Mouse (Mus musculus) layer of hippocampus, adult 8-10 months (tissue): ENCODE results near the gene Mical2. TPM values are rescaled to one million over a fixed set of nuclear protein-coding genes. Genes with fewer than 3 reads are reported as not detected.

Source experiments
- DNase-seq, 2 experiments: peaks; one replicate each; pipeline ENCODE4 v3.0.0; 2022; ENCODE audit warnings: low spot score in 2 of 2
- total RNA-seq, 4 experiments: library from RNA; stranded (reverse); gene quantifications; 2 replicates each; pipeline ENCODE4 v1.2.4; 2022

The Mical2 gene
- total RNA-seq, 4 experiments from 2014 or later: 538 to 639 (median 590) TPM

GRCm38 (mm10) chr7:112397786-112398185 is 172.1 kb downstream of the Mical2 start:
- no peak for DNase-seq

DNA sequence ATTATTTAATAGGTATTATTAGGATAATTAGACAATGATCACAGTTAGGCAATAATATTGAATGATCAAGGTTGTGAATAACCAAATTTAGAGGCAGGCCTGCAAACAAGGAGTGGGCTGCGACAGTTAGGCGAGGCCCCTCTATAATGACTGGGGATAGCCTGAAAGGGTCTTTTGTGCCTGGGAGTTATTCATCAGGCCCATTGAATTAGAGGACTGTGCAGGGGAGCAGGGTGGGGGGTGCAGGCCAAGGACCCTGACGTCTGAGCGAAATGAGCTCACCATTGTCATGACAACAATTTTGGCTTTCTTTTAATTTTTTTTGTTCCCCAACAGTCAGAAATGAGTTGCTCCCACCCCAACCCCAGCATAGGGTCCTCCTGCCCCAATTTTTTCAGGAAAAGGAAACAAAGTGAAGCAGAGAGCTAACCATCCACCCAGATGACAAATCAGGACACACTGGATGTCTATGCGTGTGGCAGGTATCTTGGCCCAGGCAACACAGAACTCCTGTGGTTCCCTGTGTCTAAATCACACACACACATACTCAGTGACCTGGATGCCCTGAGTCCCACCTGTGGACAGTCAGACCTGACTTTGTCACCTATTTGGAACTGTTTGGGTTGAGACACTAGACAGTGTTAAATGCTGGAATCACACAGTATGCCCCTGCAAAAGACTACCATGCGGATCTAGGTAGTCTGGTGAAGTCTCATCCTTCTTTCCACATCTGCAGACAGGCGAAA is 173.9 kb downstream of the Mical2 start:
- no peak for DNase-seq

GRCm38 (mm10) chr7:112400175-112400574 is 174.5 kb downstream of the Mical2 start:
- peak; percentile 43 to 72 for DNase-seq

GRCm38 (mm10) chr7:112405061-112405460 is 179.4 kb downstream of the Mical2 start:
- DNase-seq: no peak

- peak; percentile 24 to 33 for DNase-seq
Observed at GRCm38 (mm10) chr7:112405578-112405977, 179.9 kb downstream of the Mical2 start.

- peak; percentile 21 to 69 for DNase-seq
Observed at GRCm38 (mm10) chr7:112407597-112407996, 181.9 kb downstream of the Mical2 start.

DNA sequence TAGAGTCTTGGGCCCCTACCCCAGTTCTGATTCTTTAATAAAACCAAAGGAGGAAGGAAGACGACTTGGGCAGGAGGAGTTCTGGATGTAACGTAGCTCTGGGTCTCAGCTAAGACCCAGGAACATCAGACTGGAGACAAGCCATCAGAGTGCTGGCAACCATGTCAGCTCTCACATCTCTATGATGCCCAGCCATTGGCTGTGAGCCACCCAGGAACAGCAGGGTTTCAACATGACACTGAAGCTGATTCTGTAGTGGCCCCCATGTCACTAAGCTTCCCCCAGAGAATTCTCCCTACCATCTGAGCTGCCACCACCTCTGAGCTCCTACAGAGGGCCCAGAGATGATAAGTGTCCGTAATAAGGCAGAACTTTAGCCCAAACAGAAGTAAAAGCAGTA is 184.3 kb downstream of the Mical2 start:
- DNase-seq: no peak

DNA sequence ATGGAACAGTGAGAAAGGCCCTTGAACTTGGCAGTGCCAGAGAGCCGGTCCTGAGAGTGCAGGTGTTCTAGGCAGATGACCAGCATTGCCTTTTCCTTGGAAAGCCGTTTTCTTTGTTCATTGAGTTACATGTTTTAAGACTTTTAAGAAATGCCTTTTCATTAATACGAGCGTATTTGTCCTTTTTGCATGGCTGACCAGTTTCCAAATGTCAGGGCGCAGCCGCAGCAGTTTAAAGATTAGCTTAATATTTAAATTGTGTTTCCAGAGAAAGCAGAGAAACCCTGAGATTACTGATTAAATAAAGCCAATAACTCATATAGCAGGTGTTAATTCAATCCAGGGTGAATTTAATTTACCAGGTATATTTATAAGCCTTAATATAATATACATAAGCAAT is 187.6 kb downstream of the Mical2 start:
- no peak for DNase-seq

DNA sequence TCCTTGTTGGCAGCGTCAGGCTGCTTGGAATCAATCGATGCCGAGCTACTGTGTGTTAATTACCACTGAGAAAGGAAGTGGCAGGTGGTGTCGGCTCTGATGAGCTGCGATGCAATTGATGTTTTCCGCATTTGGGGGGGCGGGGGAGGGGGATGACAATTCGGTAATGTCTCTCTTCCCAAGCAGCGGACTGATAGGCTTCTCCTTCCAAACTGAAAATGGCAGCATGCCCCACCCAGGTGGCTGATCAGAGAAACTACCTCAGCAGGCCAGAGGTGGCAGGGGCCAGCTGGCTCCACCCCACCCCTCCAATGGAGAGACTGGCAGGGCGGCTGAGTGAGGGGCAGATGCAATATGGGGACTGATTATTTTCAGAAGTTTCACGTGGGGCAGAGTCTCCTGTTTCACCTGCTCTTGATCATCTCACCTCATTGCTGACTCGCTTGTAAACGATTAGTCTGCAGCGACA is 190.4 kb downstream of the Mical2 start:
- no peak for DNase-seq

DNA sequence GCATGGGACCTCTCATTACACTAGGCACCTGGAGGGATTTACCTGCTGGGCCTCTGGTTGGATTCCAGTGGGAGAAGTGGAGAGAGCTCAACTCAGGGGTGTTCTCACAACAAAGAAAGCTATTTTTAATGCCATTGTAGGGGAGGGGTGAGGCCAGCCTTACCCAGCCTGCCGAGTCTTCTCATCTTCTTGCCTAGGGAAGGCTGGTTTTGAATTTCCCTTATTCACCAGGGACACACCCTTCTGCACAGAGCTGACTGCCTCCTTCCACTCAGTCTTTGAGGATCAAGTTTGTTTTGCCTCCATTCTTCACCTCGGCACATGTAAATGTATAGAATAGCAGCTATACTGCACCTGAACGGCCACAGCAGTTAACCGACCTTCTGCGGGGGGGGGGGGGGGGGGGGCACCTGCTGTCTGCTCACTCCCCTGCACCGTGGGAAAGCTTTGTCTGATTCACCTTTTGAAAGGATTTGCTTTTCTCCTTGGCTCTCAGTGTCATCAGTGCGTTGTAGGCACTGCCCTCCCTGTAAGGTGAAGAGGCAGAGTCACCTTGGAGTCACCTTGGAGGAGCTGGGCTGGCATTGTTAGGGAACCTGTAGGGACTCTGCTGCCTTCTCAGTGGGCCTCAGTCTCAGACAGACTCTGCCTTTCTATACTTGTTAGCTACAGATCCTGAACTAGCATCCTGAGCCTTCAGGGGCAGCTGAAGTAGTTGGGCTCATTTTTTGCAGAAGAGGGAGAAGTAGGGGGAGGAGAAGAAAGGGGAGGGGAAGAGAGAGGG is 191.3 kb downstream of the Mical2 start:
- DNase-seq: no peak

GRCm38 (mm10) chr7:112417598-112417997 is 191.9 kb downstream of the Mical2 start:
- no peak for DNase-seq

- no peak for DNase-seq
Observed at GRCm38 (mm10) chr7:112423438-112423837, 197.8 kb downstream of the Mical2 start.

DNA sequence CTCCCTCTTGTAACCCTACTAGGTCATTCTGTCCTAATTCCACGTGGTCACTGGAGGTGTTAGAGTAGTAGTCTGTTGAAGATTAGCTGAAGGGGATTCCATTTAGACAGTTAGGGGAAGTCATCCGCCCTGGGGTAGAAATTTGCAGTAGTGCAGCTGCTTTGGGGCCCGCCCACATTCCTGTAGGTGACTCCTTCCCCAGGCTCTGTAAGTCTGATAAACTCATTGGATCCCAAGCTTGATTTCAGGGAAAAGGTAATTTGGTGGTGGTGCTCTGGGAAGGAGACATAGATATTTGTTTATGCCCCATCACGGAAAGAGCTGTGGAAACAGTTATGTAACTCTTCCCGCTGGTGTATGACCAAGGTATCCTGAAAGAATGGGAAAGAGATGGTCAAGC is 201.2 kb downstream of the Mical2 start:
- no peak for DNase-seq

- DNase-seq: peak; percentile 21 to 40
Observed at GRCm38 (mm10) chr7:112427357-112428157, 201.9 kb downstream of the Mical2 start, which contains the start of gene Parva. TSS of gene Parva (plus strand) at chr7:112427505.

- peak; percentile 50 to 60 for DNase-seq
Observed at GRCm38 (mm10) chr7:112428158-112428535, 202.5 kb downstream of the Mical2 start.

DNA sequence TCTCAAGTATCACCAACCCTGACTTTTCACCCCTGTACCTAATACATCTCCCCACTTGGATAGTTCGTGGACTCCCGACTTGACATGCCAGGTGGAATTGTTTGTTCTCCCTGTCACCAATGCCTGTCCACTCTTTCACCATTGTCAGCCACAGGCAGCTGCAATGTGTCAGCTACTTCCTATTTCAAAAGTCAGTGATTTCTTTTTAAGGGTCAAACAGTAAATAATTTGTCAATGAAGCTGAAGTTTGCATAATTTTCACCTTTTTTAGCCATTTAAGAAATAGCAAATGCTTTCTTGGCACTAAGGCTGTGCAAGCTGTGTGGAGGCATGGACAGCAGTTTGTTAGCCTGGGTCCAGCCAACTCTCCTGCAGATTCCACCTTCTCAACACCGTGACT is 214.2 kb downstream of the Mical2 start:
- no peak for DNase-seq

- no peak for DNase-seq
Observed at GRCm38 (mm10) chr7:112444152-112444984, 218.7 kb downstream of the Mical2 start.

DNA sequence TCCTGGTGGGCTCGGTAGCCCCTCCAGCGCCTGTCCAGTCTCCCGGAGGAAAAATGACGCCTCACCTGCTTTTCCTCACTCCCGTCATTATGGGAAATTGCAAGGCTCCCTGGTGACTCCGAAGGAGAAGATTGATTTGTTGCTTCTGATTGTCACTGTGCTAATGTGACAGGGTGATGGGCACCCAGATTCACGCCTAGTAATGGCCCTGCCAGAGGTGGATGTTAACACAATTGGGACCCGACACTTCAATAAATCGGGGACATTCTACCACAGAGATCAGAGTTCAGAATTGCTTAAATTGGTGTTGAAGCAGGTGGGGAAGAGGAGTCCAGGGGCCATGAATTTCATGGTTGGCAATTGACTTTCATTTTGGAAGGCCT is 219.3 kb downstream of the Mical2 start:
- no peak for DNase-seq

- no peak for DNase-seq
Observed at GRCm38 (mm10) chr7:112446498-112446897, 220.8 kb downstream of the Mical2 start.

DNA sequence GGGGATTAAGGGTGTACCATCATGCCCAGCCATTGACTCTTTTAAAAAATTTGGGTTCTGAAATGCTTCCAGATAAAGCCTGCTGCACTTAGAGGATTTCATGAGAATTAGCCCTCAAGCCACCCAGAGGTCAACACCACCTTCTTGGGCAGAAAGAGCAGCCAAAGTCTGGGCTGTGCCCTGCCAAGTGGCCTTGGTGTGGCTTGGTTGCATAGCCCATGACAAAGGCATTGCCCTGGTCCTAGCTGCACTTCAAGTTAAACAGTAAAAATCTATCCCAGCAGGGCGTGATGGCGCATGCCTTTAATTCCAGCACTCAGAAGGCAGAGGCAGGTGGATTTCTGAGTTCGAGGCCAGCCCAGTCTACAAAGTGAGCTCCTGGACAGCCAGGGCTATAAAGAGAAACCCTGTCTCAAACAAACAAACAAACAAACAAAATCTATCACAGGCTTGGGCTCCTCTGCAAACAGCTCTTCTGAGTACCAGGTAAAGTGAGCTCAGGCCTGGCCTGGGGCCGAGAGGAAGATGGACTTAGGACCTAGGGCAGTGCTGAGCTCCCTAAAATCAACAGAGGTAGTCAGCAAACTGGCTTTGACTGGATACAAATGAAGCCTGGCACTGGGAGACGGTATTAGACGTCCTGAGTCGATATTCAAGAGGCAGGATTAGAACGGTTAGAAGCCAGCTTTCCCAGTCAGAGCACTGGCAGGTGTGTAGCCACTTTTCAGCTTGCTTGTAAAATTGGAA is 224.5 kb downstream of the Mical2 start:
- no peak for DNase-seq
